Mouse (Mus musculus): ENCODE results near the gene Taf5l. TPM values are rescaled to one million over a fixed set of nuclear protein-coding genes. Genes with fewer than 3 reads are reported as not detected.

Taf5l gene
- polyA plus RNA-seq, 1 experiment from 2014 or later = 38.7 TPM

GRCm38 (mm10) chr8:124007829-124008228 is 13.4 kb downstream of the Taf5l start:
- 95% methylated on average over 6 of the region's 6 CpGs for WGBS
- H3K4me2 ChIP-seq = no peak overlapping the region
- no peaks in the 10 kb centered on the region for H3K9me3 ChIP-seq
- H3K36me3 ChIP-seq (replicated peaks) = peaks cover 67% of the 10 kb centered on the region
- no peaks in the 10 kb centered on the region for H3K27me3 ChIP-seq
- H3K9ac ChIP-seq = no peak overlapping the region
- no peak for ATAC-seq (ENCODE audit: low FRiP score)
- H3K27ac ChIP-seq = no peak overlapping the region
- no peak overlapping the region for H3K4me3 ChIP-seq (replicated peaks)
- no peaks in the 10 kb centered on the region for H3K4me1 ChIP-seq

- Histone ChIP-seq H3K4me2 (no peak overlapping the region), H3K27ac (no peak overlapping the region), H3K27me3 (no peaks in the 10 kb centered on the region), H3K9me3 (no peaks in the 10 kb centered on the region), H3K9ac (no peak overlapping the region), H3K4me1 (no peaks in the 10 kb centered on the region), H3K4me3 (replicated peaks) (no peak overlapping the region), H3K36me3 (replicated peaks) (peaks cover 86% of the 10 kb centered on the region)
- no peak for ATAC-seq (ENCODE audit: low FRiP score)
- 95% methylated on average over 10 of the region's 10 CpGs for WGBS
Observed at GRCm38 (mm10) chr8:124002546-124003108, 18.6 kb downstream of the Taf5l start.

- Histone ChIP-seq H3K9ac (no peak overlapping the region), H3K4me1 (no peaks in the 10 kb centered on the region), H3K9me3 (no peaks in the 10 kb centered on the region), H3K4me3 (replicated peaks) (no peak overlapping the region), H3K27ac (no peak overlapping the region), H3K36me3 (replicated peaks) (peaks cover 78% of the 10 kb centered on the region), H3K27me3 (no peaks in the 10 kb centered on the region), H3K4me2 (no peak overlapping the region)
- WGBS = 100% methylated on average over 2 of the region's 2 CpGs
- no peak for ATAC-seq (ENCODE audit: low FRiP score)
Observed at GRCm38 (mm10) chr8:123999568-123999967, 21.6 kb downstream of the Taf5l start.

GRCm38 (mm10) chr8:123993997-123994396 is 27.2 kb downstream of the Taf5l start:
- Histone ChIP-seq H3K9ac (no peak overlapping the region), H3K36me3 (replicated peaks) (peaks cover 38% of the 10 kb centered on the region), H3K27ac (no peak overlapping the region), H3K9me3 (no peaks in the 10 kb centered on the region), H3K27me3 (no peaks in the 10 kb centered on the region), H3K4me2 (no peak overlapping the region), H3K4me1 (no peaks in the 10 kb centered on the region), H3K4me3 (replicated peaks) (no peak overlapping the region)
- 88% methylated on average over 3 of the region's 3 CpGs for WGBS
- no peak for ATAC-seq (ENCODE audit: low FRiP score)

GRCm38 (mm10) chr8:123993597-123993996 is 27.6 kb downstream of the Taf5l start:
- no peak for ATAC-seq (ENCODE audit: low FRiP score)
- 94% methylated on average over 5 of the region's 5 CpGs for whole genome bisulfite sequencing
- H3K9me3 ChIP-seq = no peaks in the 10 kb centered on the region
- no peak overlapping the region for H3K9ac ChIP-seq
- no peak overlapping the region for H3K4me2 ChIP-seq
- peaks cover 38% of the 10 kb centered on the region for H3K36me3 ChIP-seq (replicated peaks)
- H3K4me1 ChIP-seq = no peaks in the 10 kb centered on the region
- H3K27ac ChIP-seq = no peak overlapping the region
- H3K4me3 ChIP-seq (replicated peaks) = no peak overlapping the region
- no peaks in the 10 kb centered on the region for H3K27me3 ChIP-seq

GRCm38 (mm10) chr8:123992587-123992986 is 28.6 kb downstream of the Taf5l start:
- Histone ChIP-seq H3K4me3 (replicated peaks) (no peak overlapping the region), H3K4me1 (no peaks in the 10 kb centered on the region), H3K4me2 (no peak overlapping the region), H3K36me3 (replicated peaks) (peaks cover 33% of the 10 kb centered on the region), H3K27ac (no peak overlapping the region), H3K27me3 (no peaks in the 10 kb centered on the region), H3K9ac (no peak overlapping the region), H3K9me3 (no peaks in the 10 kb centered on the region)
- 87% methylated on average over 8 of the region's 8 CpGs for WGBS
- ATAC-seq (ENCODE audit: low FRiP score) = no peak

- H3K36me3 ChIP-seq (replicated peaks) = peaks cover 16% of the 10 kb centered on the region
- 95% methylated on average over 13 of the region's 13 CpGs for WGBS
- no peak for ATAC-seq (ENCODE audit: low FRiP score)
Observed at GRCm38 (mm10) chr8:123990277-123991049, 30.7 kb downstream of the Taf5l start.

GRCm38 (mm10) chr8:123989128-123989527 is 32.1 kb downstream of the Taf5l start:
- no peak for ATAC-seq (ENCODE audit: low FRiP score)
- WGBS = 81% methylated on average over 7 of the region's 7 CpGs
- peaks cover 7% of the 10 kb centered on the region; the same call in 1 of the 2 replicates for H3K36me3 ChIP-seq (replicated peaks)
- H3K27me3 ChIP-seq = no peaks in the 10 kb centered on the region
- H3K9me3 ChIP-seq = no peaks in the 10 kb centered on the region
- H3K4me1 ChIP-seq = no peaks in the 10 kb centered on the region
- no peak overlapping the region for H3K27ac ChIP-seq
- H3K4me2 ChIP-seq = no peak overlapping the region
- no peak overlapping the region for H3K9ac ChIP-seq
- no peak overlapping the region for H3K4me3 ChIP-seq (replicated peaks)

More at GRCm38 (mm10) chr8:123990277-123991049, 30.7 kb downstream of the Taf5l start:
- H3K9ac ChIP-seq = no peak overlapping the region
- H3K4me3 ChIP-seq (replicated peaks) = no peak overlapping the region
- no peak overlapping the region for H3K27ac ChIP-seq
- H3K4me1 ChIP-seq = no peaks in the 10 kb centered on the region
- H3K9me3 ChIP-seq = no peaks in the 10 kb centered on the region
- no peak overlapping the region for H3K4me2 ChIP-seq
- no peaks in the 10 kb centered on the region for H3K27me3 ChIP-seq

- 84% methylated on average over 6 of the region's 6 CpGs for WGBS
- Histone ChIP-seq H3K4me3 (replicated peaks) (no peak overlapping the region), H3K27me3 (no peaks in the 10 kb centered on the region), H3K27ac (no peak overlapping the region), H3K9ac (no peak overlapping the region), H3K4me1 (no peaks in the 10 kb centered on the region), H3K9me3 (no peaks in the 10 kb centered on the region), H3K36me3 (replicated peaks) (peaks cover 2% of the 10 kb centered on the region; the same call in 1 of the 2 replicates), H3K4me2 (no peak overlapping the region)
- no peak for ATAC-seq (ENCODE audit: low FRiP score)
Observed at GRCm38 (mm10) chr8:123988605-123989038, 32.6 kb downstream of the Taf5l start.

- peak; percentile 90 for ATAC-seq (ENCODE audit: low FRiP score)
- H3K36me3 ChIP-seq (replicated peaks) = no peaks in the 10 kb centered on the region
- H3K4me1 ChIP-seq = peaks cover 17% of the 10 kb centered on the region; the same call in 1 of the 2 replicates
- peak within 1 kb of the TSS; percentile 84 for H3K4me3 ChIP-seq (replicated peaks)
- peaks cover 4% of the 10 kb centered on the region; the same call in 1 of the 2 replicates for H3K27me3 ChIP-seq
- H3K9ac ChIP-seq = peak within 1 kb of the TSS; percentile 78
- peak within 1 kb of the TSS; percentile 82 for H3K27ac ChIP-seq
- peak within 1 kb of the TSS; percentile 93 for H3K4me2 ChIP-seq
- H3K9me3 ChIP-seq = no peaks in the 10 kb centered on the region
- under 1% methylated on average over 56 of the region's 56 CpGs for WGBS
Observed at GRCm38 (mm10) chr8:123982826-123983400, 38.3 kb downstream of the Taf5l start, which contains the start of gene Abcb10. TSS of gene Abcb10 (minus strand) at chr8:123983122.

- Histone ChIP-seq H3K27ac (peak overlapping the region; percentile 82), H3K9me3 (no peaks in the 10 kb centered on the region), H3K4me1 (peaks cover 17% of the 10 kb centered on the region; the same call in 1 of the 2 replicates), H3K27me3 (peaks cover 4% of the 10 kb centered on the region; the same call in 1 of the 2 replicates), H3K9ac (peak overlapping the region; percentile 78), H3K4me3 (replicated peaks) (peak overlapping the region; percentile 84), H3K4me2 (peak overlapping the region; percentile 93), H3K36me3 (replicated peaks) (no peaks in the 10 kb centered on the region)
- whole genome bisulfite sequencing = under 1% methylated on average over 48 of the region's 48 CpGs
- ATAC-seq (ENCODE audit: low FRiP score) = peak; percentile 47
Observed at GRCm38 (mm10) chr8:123982291-123982793, 38.9 kb downstream of the Taf5l start.

- Histone ChIP-seq H3K9ac (0 out of 2 replicates have a peak overlapping the region, but pooled peaks have one; percentile 1), H3K9me3 (no peaks in the 10 kb centered on the region), H3K36me3 (replicated peaks) (no peaks in the 10 kb centered on the region), H3K4me2 (peak overlapping the region; percentile 93), H3K27me3 (peaks cover 4% of the 10 kb centered on the region; the same call in 1 of the 2 replicates), H3K27ac (no peak overlapping the region), H3K4me3 (replicated peaks) (peak overlapping the region; percentile 84), H3K4me1 (peaks cover 17% of the 10 kb centered on the region; the same call in 1 of the 2 replicates)
- no peak for ATAC-seq (ENCODE audit: low FRiP score)
- WGBS = 47% methylated on average over 4 of the region's 4 CpGs
Observed at GRCm38 (mm10) chr8:123981674-123982073, 39.5 kb downstream of the Taf5l start.

All from forebrain, embryonic 12.5 days (tissue).